In genomic region chr7:112143090-112143500, GRCm38 (mm10) we compare ENCODE assay signal across 11 mouse cellular contexts. TPM values are rescaled to one million over a fixed set of nuclear protein-coding genes. Genes with fewer than 3 reads are reported as not detected.
DNase-seq lines count a peak whose midpoint lies in the region; ATAC-seq lines count a peak whose summit lies in the region.
"Had no signal": no experiment of that assay in that cellular context is flagged by ENCODE, and none has a peak within 500 bp of the region (broad histone marks: within the 10 kb centered on the region; RNA-seq: fewer than 3 reads in every experiment).

No protein-coding gene starts in this region.

- H3K9ac ChIP-seq in heart, embryonic 15.5 days = no peak overlapping the region
- H3K9ac ChIP-seq in hindbrain, embryonic 14.5 days = no peak overlapping the region

- no peaks in the 10 kb centered on the region for H3K9me3 ChIP-seq in heart, embryonic 15.5 days (replicated peaks)
- H3K9me3 ChIP-seq in hindbrain, embryonic 14.5 days (ENCODE audit: control insufficient read depth, low read length) = no peaks in the 10 kb centered on the region

- no peaks in the 10 kb centered on the region for H3K36me3 ChIP-seq in heart, embryonic 15.5 days
- H3K36me3 ChIP-seq in hindbrain, embryonic 14.5 days (replicated peaks; ENCODE audit: control insufficient read depth, insufficient read depth) = no peaks in the 10 kb centered on the region

- no peaks in the 10 kb centered on the region for H3K27me3 ChIP-seq in heart, embryonic 15.5 days
- H3K27me3 ChIP-seq in hindbrain, embryonic 14.5 days (ENCODE audit: control insufficient read depth, insufficient read depth, low read length) = no peaks in the 10 kb centered on the region

- DNase-seq in heart, postnatal 4 days = no peak
- peak; percentile 28 for DNase-seq in embryo, embryonic 11 days
- DNase-seq in hindbrain, embryonic 14.5 days (ENCODE audit: low spot score) = no peak
- DNase-seq in right cerebral cortex, adult 18-20 months = no peak
- no peak for DNase-seq in right cerebral cortex, postnatal 10 days (ENCODE audit: low spot score in 2 of 2)
- no peak for DNase-seq in ovary, adult 18-20 months (ENCODE audit: low spot score)
- DNase-seq: gastrocnemius, postnatal 36 days; kidney, adult 9 months; thymus, adult 18-20 months had no signal

- 33% methylated on average over 7 of the region's 7 CpGs for WGBS in heart, embryonic 15.5 days
- 39% methylated on average over 7 of the region's 7 CpGs for WGBS in hindbrain, embryonic 14.5 days

- no peak for ATAC-seq in heart, embryonic 15.5 days (replicated peaks; ENCODE audit: insufficient number of reproducible peaks, insufficient read depth, low FRiP score, low read depth)
- ATAC-seq in CD4-positive, CD25-positive, alpha-beta regulatory T cell, adult 4 months = peak; percentile 26
- 0 out of 2 replicates have a peak, but pooled peaks have one; percentile 27 for ATAC-seq in hindbrain, embryonic 14.5 days (ENCODE audit: low FRiP score)

- peak overlapping the region; percentile 14; the same call in 1 of the 2 replicates for H3K27ac ChIP-seq in heart, embryonic 15.5 days
- no peak overlapping the region for H3K27ac ChIP-seq in hindbrain, embryonic 14.5 days

- H3K4me3 ChIP-seq in heart, embryonic 15.5 days = no peak overlapping the region
- H3K4me3 ChIP-seq in hindbrain, embryonic 14.5 days (replicated peaks; ENCODE audit: low read length) = no peak overlapping the region

- peaks cover 44% of the 10 kb centered on the region for H3K4me1 ChIP-seq in heart, embryonic 15.5 days (replicated peaks)
- H3K4me1 ChIP-seq in hindbrain, embryonic 14.5 days (replicated peaks; ENCODE audit: control insufficient read depth, insufficient read depth, low read length) = peaks cover 4% of the 10 kb centered on the region

- no peak overlapping the region for H3K4me2 ChIP-seq in heart, embryonic 15.5 days
- no peak overlapping the region for H3K4me2 ChIP-seq in hindbrain, embryonic 14.5 days (replicated peaks)

RNA-seq across cellular contexts. Expression of gene Dkk3, which starts 15.8 kb away (rescaled TPM):
- 75.1 and 88.2 TPM in 2 replicates for polyA plus RNA-seq in heart, embryonic 15.5 days (2015; fragmentation: Nextera tagmentation; extraction: Ambion mirVana)
- total RNA-seq in heart, postnatal 4 days (2021) = 10 to 100 TPM; 82.6 to 87.6 TPM
- 1 to 10 TPM; 1.3 to 1.7 TPM for polyA plus RNA-seq in CD4-positive, CD25-positive, alpha-beta regulatory T cell, adult 4 months (2017; shearing (Covaris generic))
- 28.3 and 32.0 TPM in 2 replicates for polyA plus RNA-seq in hindbrain, embryonic 14.5 days (2014; fragmentation: Nextera tagmentation; extraction: Ambion mirVana)

Comparison
In these comparisons a context has a peak if more than half of its experiments do, and no peak if none do; other contexts are left out.
1. RNA of gene Dkk3, which starts 15.8 kb away (polyA plus RNA-seq): 75.1 to 88.2 TPM in heart, embryonic 15.5 days and 28.3 to 32.0 TPM in hindbrain, embryonic 14.5 days; 1.3 to 1.7 TPM in CD4-positive, CD25-positive, alpha-beta regulatory T cell, adult 4 months; every median in the first group is over 10 times any median in the second.